Mouse (Mus musculus) left cerebral cortex, postnatal 4 days (tissue): Measurements from ENCODE around the gene Tbc1d10b. TPM values are rescaled to one million over a fixed set of nuclear protein-coding genes. Genes with fewer than 3 reads are reported as not detected.

Experiments used
- DNase-seq: peaks from one replicate; pipeline ENCODE4 v3.0.0-alpha.2; 2022
- intact Hi-C: fragments of 180-260 bp; cut with DNase I; formaldehyde crosslinking; loops from one replicate; pipeline ENCODE4 v1.15.1; 2025
- total RNA-seq, 2 experiments: library from RNA; stranded (reverse); gene quantifications; 2 replicates each; pipeline ENCODE4 v1.2.3; 2021

The Tbc1d10b gene
- total RNA-seq, 2 experiments from 2014 or later: 73.8 to 78.8 TPM

DNA sequence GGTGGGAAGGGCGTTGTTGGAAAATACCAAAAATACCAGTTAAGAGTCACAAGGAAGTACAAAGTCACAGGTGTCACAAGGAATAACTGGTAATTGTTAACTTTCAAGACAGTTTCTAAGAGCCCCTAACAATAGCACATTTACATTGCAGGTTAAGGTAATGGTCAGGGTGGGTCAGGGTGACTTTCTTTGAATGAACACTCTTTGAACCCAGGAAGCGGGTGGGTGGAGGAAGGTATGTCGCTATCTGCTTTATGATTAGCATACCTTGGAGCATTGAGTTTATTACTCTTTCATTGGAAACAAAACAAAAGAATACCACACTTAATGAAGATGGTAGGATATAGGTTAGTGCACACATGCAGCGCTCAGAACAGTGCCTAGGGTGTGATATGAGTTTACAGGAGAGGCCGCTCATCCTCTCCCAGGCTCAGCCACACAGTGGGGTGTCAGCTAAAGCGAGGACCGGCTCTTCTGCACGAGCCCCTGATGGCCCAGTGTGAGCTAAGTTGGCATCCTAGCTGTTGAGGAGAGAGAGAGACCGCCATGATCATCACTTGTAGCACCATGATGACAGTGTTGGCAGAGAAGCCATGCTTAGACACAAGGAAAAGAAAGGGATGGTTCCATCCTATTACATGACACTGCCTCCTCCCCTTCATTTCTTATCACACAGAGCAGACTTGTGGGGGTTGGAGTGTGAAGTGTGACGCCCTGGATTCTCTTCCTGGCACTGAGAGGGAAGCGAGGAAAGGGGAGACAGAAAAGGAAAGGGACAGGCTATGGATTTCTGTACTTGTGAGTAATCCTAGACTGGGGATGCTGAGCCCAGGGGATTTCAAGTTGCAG lies 17.1 kb upstream of the Tbc1d10b start:
- no peak for DNase-seq
- intact Hi-C loops: no loop called here

DNA sequence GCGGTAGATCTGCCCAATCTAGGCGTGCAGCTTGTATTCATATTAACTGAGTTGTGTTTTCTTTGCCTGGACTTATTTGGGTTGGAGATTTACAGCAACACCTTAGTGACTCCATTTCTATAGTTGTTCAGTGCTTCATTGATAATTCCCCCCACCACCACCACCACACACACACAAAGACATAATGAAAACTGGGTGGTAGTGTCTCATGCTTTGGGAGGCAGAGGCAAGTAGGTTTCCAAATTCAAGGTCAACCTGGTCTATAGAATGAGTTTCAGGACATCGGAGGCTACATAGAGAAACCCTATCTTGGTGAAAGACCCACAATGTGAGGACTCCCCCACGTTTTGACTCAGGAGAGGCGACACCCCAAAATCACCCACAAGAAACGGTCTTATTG lies 16.3 kb upstream of the Tbc1d10b start:
- intact Hi-C loops: no loop called here
- no peak for DNase-seq

DNA sequence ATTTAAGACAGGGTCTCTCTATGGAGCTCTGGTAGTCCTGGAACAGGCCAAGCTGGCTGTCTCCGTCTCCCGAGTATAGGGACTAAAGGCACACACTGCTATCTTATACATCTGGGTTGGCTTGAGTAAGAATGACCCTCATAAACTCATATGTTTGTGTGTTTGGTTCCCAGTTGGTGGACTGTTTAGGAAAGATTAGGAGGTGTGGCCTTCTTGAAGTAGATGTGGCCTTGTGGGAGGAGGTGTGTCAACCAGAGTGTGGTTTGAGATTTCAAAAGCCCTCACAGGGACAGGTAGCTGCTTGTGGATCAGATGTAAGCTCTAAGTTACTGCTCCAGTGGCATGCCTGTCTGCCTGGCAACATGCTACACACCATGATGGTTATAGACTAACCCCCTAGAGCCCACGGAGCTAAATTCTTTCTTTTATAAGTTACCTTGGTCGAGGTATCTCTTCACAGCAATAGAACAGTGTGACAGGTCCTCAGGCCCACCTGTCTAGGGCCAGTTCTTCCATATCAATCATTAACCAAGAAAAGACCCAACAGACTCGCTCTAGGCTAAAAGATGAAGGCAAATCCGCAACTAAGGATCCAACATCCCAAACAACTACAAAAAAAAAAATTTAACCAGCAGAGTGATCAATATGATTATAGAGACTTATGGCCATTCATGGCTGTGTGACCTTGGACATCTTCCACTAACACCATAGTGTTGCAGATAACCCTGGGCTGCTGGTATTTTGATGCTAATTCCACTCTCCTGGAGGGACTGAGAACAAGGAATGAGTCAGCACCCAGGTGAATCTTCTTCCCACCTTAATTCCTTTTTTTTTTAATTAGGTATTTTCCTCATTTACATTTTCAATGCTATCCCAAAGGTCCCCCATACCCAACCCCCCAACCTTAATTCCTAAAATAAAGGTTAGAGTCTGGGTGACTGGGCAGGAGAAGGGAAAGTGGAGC lies 15.5 kb upstream of the Tbc1d10b start:
- intact Hi-C loops: no loop called here
- no peak for DNase-seq

DNA sequence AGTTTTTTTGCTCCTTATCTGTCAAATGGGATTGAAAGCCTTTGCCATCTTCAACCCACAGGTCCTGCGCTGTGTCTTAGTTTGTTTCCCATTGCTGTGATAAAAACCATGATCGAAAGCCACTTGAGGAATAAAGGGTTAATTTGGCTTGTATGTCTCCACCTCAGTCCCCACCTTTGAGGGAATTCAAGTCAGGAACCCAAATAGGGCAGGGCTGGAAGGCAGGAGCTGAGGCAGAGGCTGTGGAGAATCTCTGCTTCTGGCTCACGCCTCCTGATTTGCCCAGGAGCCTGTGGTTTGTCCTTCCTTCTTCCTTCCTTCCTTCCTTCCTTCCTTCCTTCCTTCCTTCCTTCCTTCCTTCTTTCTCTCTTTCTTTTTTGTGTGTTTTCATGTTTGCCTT lies 14.8 kb upstream of the Tbc1d10b start:
- no peak for DNase-seq
- intact Hi-C loops: no loop called here

DNA sequence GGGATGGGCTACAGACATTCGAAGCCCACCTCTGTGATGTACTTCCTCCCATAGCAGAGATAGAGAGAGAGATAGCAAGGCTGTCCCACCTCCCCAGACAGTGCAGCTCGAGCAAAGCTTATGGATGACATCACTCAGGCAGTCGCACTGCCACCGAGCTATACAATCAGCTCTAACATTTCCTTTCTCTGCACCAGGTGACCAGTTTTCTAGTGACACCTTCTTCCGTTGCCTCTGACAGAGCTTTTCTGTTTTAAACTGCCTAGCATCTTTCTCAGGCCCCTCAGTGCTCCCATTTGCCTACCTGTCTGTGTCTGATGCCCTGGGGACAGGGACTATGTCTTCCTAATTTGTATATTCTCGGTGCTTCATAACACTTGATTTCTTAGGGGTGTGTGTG lies 12.2 kb upstream of the Tbc1d10b start:
- intact Hi-C loops: no loop called here
- no peak for DNase-seq

DNA sequence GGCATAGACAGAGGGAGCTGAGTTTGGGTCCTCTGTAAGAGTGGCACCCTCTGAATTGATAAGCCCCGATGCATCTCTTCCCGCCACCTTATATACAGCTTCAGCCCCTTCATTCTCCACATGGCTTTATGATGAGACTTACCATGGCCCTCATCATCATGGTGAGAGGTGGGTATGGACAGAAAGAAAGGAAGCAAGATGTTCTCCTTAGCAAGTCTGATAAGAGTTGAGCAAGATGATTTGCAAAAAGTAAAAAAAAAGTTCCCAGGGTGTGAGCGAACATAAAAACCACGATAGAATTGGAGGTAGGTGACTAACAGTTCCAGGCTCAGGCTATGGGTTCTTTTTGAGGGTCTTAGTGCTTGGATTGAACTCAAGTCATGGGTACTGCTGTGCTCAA lies 10.4 kb upstream of the Tbc1d10b start:
- intact Hi-C loops: no loop called here
- DNase-seq: no peak

DNA sequence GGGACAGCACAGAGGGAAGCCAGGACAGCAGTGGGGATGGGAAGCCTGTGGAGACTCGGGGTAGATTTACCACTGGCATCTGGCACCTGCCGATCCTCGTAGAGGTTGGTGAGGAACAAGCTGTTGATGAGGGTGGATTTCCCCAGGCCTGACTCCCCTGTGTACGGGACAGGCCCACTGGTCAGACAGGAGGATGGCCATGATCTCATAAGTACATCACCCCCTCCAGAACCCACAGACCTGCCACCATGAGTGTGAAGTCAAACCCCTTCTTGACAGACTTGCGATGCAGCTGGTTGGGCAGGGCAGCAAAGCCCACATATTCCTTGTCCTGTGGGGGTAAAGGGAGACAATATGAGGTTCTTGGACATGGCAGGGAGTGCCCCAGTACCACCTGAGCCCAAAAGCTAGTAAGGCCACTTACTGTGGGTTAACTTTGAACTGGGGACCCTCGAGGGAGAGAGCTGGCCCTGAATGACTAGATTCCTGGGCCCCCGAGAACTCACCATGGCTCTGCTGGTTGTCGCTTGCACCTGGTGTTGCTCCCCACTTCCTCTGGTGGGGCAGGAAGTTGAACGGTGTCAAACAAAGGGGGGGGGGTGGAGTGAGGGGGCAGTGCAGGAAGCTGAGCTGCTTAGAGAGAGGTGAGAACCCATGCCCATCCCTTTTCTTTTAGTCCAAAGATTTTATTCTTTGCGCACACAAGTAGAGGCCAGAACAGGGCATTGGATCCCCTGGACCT lies 9.8 kb upstream of the Tbc1d10b start:
- intact Hi-C loops: no loop called here
- DNase-seq: no peak

DNA sequence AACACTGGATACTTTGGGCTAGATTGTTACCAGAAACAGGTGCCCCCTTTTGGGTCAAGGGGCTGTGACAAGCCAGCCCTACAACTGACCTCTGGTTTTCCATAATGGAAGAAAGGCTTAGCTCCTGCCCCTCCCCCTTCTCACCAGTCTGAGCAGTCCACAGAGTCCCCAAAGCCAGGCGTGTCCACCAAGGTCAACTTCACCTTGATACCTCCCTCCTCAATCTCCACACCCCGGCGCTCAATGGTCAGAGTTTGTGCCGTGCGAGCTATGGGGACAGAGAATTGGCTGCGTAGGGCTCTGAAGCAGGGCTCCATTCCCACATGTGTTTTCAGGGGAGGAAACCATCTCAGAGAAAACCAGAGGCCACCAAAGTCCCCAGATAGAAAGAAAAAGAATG lies 9.2 kb upstream of the Tbc1d10b start:
- intact Hi-C loops: no loop called here
- DNase-seq: no peak

DNA sequence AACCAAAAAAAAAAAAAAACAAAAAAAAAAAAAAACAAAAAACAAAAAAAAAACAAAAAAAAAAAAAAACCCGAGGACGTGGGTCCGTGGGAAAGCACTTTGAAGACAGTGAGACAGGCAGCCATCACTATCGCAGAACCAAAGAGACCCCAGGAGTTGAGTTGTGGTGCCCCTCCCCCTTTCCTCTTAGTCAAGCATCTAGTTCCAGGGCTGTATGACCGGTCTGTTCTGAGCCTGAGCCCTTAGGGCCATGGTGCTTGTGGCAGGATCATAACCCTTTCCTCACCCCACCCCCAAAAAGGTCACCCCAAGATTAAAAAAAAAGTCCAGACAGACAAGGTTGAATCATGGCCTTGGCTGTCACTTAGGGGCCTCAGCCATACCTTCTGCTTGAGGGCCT lies 8.0 kb upstream of the Tbc1d10b start:
- intact Hi-C loops: no loop called here
- no peak for DNase-seq

DNA sequence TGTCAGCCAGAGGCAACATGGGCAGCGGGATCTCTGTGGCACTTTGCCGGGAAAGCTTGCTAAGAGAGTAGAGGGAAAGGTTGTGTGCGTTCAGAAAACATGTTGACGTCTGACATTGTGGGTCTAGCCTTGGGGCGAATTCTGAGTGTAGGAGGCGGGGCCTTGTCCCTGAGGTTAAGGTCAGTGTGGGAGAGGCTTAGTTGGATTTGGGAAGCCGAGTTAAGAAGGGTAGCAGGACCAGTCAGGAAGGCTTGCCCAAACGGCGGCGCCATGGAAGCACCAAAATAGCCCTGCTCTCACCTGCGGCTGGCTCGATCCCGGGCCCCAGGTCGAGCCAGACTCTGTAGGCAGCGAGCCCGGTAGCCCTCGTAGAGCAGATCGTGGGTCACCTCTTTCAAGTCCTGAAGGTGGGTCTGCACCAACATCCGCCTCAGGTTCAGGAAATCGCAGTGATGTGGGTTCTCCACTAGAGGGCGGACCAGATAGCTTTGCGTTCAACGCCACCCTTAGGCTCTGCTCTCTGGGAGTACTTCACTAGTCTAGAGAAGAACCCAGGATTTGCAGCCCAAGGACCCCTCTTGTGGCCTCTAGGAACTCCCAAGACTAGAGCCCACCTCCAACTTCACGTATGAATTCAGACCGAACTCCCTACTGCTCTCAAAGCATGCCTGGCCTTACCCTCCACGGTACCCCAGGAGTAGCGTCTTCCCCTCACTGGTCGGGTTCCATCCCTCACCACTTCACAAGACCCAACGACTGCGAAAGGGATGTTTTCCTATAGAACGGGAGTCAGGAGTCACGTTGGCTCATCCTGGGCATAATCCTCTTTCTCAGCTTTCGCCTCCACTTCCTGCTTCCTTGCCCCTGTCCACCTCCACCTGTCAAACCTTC lies 7.0 kb upstream of the Tbc1d10b start:
- peak; percentile 45 for DNase-seq
- intact Hi-C loops: no loop called here

DNA sequence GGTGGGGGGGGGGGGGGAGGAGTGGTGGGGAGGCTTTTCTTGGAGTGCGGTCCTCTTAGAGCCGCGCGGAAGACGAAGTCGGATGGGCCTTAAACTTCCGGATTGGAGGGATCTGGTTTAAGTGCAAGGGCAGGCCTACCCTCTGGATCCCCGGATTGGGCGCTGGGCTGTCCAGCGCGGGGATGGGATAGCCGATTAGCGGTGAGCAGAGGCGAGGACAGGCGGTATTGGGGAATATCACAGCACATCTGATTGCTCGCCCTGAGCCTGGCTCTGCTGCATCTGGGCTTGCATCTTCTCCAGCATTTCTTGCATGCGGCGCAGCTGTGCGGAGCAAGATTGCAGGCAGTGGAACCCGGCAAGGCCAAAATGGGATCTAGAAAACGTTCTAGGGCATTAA lies 6.3 kb upstream of the Tbc1d10b start:
- DNase-seq: no peak
- intact Hi-C loops: no loop called here

DNA sequence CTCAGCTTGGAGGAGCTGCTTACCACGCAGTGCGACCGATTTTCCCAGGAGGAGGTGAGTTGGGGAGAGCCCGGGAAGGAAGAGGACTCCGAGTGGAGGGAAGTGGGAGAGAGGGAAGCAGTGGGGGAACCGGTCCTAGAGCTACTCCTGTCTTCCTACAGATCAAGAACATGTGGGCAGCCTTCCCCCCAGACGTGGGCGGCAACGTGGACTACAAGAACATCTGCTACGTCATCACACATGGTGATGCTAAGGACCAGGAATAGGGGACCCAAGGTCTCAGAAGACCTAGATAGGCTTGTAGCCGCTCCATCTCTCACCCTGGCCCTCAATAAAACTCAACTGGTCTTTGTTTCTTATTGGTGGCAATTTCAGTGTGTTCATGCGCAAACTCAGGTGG lies 5.7 kb upstream of the Tbc1d10b start:
- no peak for DNase-seq
- intact Hi-C loops: no loop called here

DNA sequence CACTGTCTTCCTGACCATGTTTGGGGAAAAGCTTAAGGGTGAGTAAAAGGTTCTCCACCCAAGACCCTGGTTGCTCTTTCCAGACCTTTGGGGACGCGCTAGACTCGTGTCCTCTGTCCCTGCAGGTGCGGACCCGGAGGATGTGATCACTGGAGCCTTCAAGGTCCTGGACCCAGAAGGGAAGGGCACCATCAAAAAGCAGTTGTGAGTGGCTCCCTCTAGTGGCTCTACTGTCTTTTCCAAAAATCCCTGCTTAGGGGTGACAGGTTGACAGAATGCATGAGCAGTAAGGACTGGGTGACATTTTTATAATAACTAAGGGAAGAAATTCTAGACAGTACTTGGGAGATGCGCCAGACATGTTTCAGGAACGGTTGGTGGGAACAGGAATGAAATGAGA lies 5.2 kb upstream of the Tbc1d10b start:
- intact Hi-C loops: no loop called here

DNA sequence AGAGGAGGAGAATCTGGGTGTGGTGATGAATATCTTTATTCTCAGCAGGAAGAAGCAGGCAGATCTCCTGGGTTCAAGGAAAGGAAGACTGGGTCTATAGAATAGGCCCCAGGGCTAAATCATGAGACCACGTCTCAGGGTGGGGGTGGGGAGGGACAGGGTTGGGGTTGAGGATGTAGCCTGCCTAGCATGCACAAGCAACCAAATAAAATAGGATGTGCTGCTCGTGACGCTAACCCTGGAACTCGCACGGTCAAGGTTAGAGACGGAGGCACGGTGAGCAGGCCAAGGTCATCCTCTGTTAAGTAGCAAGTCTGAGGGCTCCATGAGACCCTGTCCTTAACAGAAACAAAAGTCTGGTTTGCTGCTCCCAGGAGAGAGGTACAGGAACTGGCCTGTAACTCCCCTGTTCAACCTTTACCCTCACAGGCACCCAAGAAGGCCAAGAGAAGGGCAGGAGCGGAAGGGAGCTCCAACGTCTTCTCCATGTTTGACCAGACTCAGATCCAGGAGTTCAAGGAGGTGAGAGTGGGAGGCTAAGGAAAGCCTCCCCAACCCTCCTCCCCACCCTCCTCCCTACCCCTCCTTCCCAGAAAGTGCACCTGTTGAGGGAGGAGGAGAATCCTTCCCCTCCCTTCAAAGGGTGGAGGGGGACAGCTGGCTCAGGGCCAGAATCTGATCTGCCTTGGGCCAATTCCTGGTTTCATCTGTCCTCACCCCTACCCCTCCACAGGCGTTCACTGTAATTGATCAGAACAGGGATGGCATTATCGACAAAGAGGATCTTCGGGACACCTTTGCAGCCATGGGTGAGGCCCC lies 4.4 kb upstream of the Tbc1d10b start:
- intact Hi-C loops: no loop called here
- DNase-seq: no peak

More for the DNA sequence above, 5.2 kb upstream of the Tbc1d10b start:
- no peak for DNase-seq

DNA sequence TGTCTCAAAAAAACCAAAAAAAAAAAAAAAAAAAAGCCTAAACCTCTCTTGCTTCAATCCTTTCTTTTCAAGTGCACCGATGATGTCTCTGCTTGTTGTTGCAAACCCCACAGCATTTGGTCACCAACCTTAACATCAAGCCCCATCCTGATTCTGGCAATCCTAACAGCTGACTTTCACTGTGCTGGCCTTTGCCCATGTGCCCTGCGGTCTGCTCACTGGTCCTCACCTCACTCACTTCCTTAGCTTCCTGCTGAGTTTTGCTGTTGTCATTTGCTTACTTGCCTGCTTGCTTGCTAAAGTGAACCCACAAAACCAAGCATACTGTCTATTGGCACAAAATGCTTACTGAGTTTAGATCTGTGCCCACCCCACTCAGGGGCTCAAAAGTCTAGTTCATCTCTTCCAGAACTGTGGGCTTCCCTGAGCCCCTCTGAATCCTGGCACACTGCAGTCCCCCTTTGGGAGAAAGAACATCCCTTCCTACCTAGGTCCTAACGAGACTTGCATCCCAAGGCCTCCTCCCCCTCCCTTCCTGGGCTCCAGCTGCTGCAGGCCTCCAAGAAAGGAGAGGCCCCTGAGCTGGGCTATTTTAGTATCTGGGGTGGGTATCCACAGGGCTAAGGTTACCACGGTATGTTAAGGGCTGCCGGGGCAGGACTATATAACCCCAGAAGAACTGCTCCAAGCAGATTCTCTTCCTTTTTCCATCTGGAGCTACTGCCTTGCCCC lies 2.9 kb upstream of the Tbc1d10b start:
- intact Hi-C loops: no loop called here
- DNase-seq: no peak

DNA sequence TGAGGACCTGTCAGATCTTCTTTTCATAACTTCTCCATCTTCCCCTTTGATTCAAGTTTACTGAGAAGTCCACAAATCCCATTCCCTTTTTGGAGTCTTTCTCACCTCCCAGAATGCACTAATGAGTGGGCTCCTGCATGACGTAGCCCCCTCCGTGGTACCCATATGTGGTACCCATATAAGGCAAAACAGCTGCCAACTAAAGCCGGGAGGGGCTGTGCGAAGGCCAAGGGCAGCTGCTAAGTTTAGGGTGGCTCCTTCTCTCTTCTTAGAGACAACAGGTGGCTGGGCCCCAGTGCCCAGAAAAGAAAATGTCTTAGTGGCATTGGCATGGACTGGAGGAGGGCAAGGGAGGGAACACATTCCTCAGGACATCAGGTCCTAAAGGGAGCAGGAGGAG lies 2.0 kb upstream of the Tbc1d10b start:
- intact Hi-C loops: no loop called here
- no peak for DNase-seq

DNA sequence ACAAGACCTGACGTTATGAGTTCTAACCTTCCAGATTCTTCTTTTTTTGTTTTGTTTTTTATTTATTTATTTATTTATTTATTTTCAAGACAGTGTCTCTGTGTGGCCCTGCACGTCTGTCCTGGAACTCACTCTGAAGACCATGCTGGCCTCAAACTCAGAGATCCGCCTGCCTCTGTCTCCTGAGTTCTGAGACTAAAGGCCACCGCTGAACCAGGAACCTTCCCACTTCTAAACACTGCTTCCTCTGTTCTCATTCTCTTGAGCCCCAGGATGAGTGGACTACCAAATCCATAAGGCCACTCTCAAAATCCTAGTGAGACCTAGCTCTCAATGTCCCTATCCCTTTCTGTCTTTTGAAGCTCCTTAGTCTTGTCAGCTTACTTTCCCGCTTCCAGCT lies 1.6 kb upstream of the Tbc1d10b start:
- no peak for DNase-seq
- intact Hi-C loops: no loop called here

DNA sequence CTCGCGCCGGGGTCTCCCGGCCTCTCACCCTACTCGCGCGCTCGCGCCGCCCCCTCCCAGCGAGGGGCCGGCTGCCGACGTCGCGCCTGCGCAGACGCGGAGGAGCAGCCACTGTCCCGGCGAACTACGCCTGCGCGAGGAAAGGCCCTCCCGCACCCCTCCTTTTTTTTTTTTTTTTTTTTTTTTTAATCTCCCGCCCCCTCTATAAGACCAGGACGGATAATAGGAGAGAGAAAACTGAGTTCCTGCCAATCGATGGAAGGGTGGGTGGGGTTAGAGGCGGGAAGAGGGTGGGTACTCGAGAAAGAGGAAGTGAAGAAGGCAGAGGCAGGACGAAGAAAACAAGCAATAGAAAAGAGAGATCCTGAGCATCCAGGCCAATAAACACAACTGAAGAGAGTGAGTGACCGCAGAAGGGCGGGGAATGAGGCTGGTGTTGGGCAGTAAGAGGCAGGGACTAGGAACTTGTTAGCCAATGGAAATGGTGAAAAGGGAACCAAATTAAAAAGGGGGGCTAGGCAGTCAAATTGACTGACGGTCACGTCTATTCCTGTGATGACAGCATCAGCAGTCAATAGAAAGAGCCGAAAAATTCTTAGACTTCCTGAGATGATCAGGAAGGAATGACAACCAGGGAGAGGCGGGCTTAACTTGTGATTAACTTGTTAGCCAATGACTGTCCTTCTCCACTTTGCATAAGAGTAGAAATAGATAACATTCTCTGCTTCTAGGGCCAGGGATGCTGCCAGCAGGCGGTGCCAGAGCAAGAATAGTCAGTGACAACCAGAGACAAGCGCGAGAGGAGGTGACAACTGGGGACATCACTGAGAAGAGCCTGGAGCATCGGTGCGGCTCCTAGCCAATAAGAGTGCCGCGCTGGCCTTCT lies 528 bp upstream of the Tbc1d10b start, which contains the start of gene Mylpf:
Gene Mylpf, plus strand, starts transcription at position 338 of the 886 bp plus-strand sequence.
- peak; percentile 97 for DNase-seq
- intact Hi-C loops: no loop called here
